Mouse (Mus musculus) lung, postnatal 0 days (tissue): ENCODE measurements around the gene Adcy10. TPM values are rescaled to one million over a fixed set of nuclear protein-coding genes. Genes with fewer than 3 reads are reported as not detected.

ENCODE experiments used
- ATAC-seq: fragments of 200-750 bp; cut with Nextera tagmentation; 2 replicates; pipeline ENCODE4 v1.8.0; 2017; ENCODE audit warnings: moderate library complexity
- DNase-seq: peaks from one replicate; pipeline ENCODE4 v3.0.0-alpha.2; 2016; ENCODE audit warnings: low spot score
- H3K27ac ChIP-seq: fragments of 300-500 bp; sonication (generic); 2 replicates; pipeline ENCODE4 v1.5.1; 2014; ENCODE audit warnings: antibody characterized with exemption, mild to moderate bottlenecking, low read length, mixed read lengths
- H3K27me3 ChIP-seq: fragments of 300-500 bp; sonication (generic); replicated peaks from 2 replicates; pipeline ENCODE4 v1.6.1; 2014; ENCODE audit warnings: low read length, mixed read lengths; ENCODE audit not compliant: insufficient read depth
- H3K36me3 ChIP-seq: fragments of 300-500 bp; sonication (generic); 2 replicates; pipeline ENCODE4 v1.6.1; 2014; ENCODE audit warnings: low read length, mixed read lengths; ENCODE audit not compliant: insufficient read depth
- H3K4me1 ChIP-seq: fragments of 300-500 bp; sonication (generic); 2 replicates; pipeline ENCODE4 v1.6.1; 2014; ENCODE audit warnings: antibody characterized with exemption, low read depth, low read length, mixed read lengths; ENCODE audit not compliant: insufficient read depth
- H3K4me2 ChIP-seq: fragments of 300-500 bp; sonication (generic); replicated peaks from 2 replicates; pipeline ENCODE4 v1.6.1; 2014; ENCODE audit warnings: low read depth, mild to moderate bottlenecking, low read length, moderate library complexity, mixed read lengths
- H3K4me3 ChIP-seq: fragments of 300-500 bp; sonication (generic); 2 replicates; pipeline ENCODE4 v1.5.1; 2014; ENCODE audit warnings: low read depth, low read length
- H3K9ac ChIP-seq: fragments of 300-500 bp; sonication (generic); replicated peaks from 2 replicates; pipeline ENCODE4 v1.6.1; 2014; ENCODE audit warnings: low read depth, mild to moderate bottlenecking
- H3K9me3 ChIP-seq: fragments of 300-500 bp; sonication (generic); 2 replicates; pipeline ENCODE4 v1.6.1; 2016; ENCODE audit warnings: low read length, mixed read lengths
- CTCF ChIP-seq: IDR thresholded peaks from 2 replicates; pipeline ENCODE4 v1.5.1; 2016; ENCODE audit warnings: antibody characterized with exemption, mild to moderate bottlenecking
- EP300 ChIP-seq: IDR thresholded peaks from 2 replicates; pipeline ENCODE4 v1.6.1; 2016; ENCODE audit warnings: antibody characterized with exemption, mild to moderate bottlenecking, control low read depth
- WGBS: fragments of 180-500 bp; shearing (Covaris S2); extraction: QIAGEN DNeasy Blood & Tissue Kit; methylation state at CpG from one replicate; pipeline ENCODE4 v1.1.7; 2014; 5-methylcytosine and 5-hydroxymethylcytosine counted together
- polyA plus RNA-seq: library from polyadenylated mRNA; unstranded; fragments of >200 nt; fragmentation: Nextera tagmentation; extraction: Ambion mirVana; gene quantifications from 2 replicates; pipeline ENCODE4 v1.2.1, GENCODE M21; 2015

Gene Adcy10
- polyA plus RNA-seq, 1 experiment from 2014 or later = not detected

DNA sequence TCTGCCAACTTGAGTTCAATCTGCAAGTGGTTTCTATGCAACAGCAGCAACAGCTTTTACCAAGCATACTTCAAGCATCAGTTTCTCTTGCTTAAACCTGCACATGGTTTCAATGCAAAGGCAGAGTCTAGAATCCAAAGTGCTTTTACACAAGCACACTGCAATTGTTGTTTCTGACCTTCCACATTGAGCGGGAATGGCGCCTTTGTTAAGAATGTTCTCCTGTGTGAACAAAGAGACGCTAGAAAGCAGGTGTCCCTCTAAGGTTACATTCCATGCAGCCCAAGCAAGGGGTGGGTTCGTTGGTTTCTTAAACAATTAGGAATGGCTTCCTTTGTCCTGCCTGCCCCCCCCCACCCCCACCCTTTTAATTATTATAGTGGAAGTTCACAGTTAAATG is 128.9 kb downstream of the Adcy10 start:
- Histone ChIP-seq H3K36me3 (no peaks in the 10 kb centered on the region), H3K27ac (no peak overlapping the region), H3K4me1 (peaks cover 12% of the 10 kb centered on the region; the same call in 1 of the 2 replicates), H3K4me3 (no peak overlapping the region), H3K9me3 (no peaks in the 10 kb centered on the region), H3K9ac (no peak overlapping the region), H3K4me2 (no peak overlapping the region), H3K27me3 (no peaks in the 10 kb centered on the region)
- WGBS = 62% methylated on average over 4 of the region's 4 CpGs
- no peak for TF ChIP-seq EP300
- TF ChIP-seq CTCF = no peak
- ATAC-seq (no peak), DNase-seq (no peak)

DNA sequence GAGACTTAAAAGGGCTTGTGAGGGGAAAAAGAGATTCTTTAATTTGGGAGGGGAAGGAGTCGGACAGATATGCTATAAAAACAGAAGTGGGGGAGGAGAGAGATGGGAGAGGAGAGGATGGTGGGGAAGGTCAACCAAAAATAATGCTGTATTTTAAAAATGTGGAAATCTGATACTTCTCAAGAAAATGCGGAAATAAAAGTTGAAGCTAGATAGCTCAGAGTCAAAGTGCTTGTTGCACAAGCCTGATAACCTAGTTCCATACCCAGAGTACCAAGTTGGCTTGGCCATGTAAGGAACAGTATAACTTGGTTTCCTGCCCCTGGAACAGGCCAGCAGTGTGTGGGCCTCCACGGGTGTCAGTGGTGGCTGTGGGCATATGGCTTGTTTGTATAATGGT is 129.8 kb downstream of the Adcy10 start:
- DNase-seq (no peak), ATAC-seq (no peak)
- Histone ChIP-seq H3K36me3 (no peaks in the 10 kb centered on the region), H3K9me3 (no peaks in the 10 kb centered on the region), H3K4me1 (peaks cover 12% of the 10 kb centered on the region; the same call in 1 of the 2 replicates), H3K4me3 (no peak overlapping the region), H3K27me3 (no peaks in the 10 kb centered on the region), H3K4me2 (no peak overlapping the region), H3K9ac (no peak overlapping the region), H3K27ac (no peak overlapping the region)
- 92% methylated on average over 3 of the region's 3 CpGs for WGBS
- TF ChIP-seq EP300 (no peak), CTCF (no peak)

DNA sequence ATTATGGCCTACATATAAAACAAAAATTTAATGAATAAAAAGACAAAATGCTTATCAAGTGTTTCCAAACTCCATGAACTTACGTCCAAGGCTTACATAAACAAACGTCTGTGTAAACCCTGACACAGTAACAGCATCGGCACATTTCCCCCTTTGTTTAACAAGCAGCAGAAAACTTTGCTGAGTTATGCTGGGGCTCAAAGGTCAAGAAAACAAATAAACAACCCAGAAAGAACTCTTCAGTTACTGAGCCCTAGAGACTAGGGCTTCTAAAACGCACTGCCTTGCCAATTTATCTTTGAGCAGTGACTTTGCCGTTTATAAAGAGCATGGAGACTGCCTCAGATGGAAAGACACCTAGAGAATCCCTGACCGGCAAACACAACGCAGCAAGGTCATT is 131.7 kb downstream of the Adcy10 start:
- H3K9ac ChIP-seq = no peak overlapping the region
- H3K27ac ChIP-seq = peak overlapping the region; percentile 90
- H3K36me3 ChIP-seq = no peaks in the 10 kb centered on the region
- H3K9me3 ChIP-seq = no peaks in the 10 kb centered on the region
- H3K4me3 ChIP-seq = no peak overlapping the region
- ATAC-seq = peak; percentile 23; the same call in 1 of the 2 replicates
- WGBS = 12% methylated on average over 7 of the region's 7 CpGs
- H3K4me1 ChIP-seq = peaks cover 6% of the 10 kb centered on the region; the same call in 1 of the 2 replicates
- TF ChIP-seq CTCF (no peak), EP300 (no peak)
- DNase-seq = peak; percentile 82
- H3K27me3 ChIP-seq = no peaks in the 10 kb centered on the region
- H3K4me2 ChIP-seq = no peak overlapping the region; the same call in 1 of the 2 replicates

DNA sequence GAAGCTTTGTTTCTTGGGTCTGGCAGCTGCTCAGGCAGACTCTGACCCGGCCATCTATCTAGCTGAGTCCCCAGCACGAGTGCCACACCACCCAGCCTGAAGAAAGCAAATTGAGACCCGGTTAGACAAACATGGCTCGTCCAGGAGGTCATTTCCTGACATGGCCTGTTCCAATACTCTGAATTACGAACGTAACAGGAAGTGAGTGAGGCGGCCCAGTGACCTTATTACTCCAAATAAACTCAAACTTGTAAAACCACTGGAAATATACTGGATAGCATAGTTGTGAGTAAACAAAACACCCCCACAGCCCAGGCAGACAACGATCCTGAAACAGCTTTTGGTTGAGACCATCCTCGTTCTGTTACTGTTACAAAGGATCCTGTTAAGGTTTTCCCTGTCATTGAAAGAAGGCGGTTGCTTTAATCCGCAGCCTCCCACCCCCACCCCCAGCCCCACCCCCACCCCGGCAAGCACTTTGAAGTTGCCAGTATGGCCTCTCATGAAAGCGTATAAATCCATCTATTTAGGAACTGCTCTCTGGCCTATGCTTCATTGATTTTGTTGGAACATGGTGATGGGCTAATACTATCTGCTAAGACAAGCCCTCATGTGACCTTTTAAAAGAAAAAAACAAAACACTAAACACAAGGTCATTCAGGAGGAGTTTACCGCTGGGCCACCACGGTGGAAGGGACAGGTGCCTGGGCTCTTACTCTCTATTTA is 132.3 kb downstream of the Adcy10 start:
- no peaks in the 10 kb centered on the region for H3K9me3 ChIP-seq
- no peak overlapping the region; the same call in 1 of the 2 replicates for H3K4me2 ChIP-seq
- H3K27me3 ChIP-seq = no peaks in the 10 kb centered on the region
- TF ChIP-seq EP300 (peak; percentile 43; the same call in 1 of the 2 replicates), CTCF (no peak)
- no peaks in the 10 kb centered on the region for H3K36me3 ChIP-seq
- DNase-seq = peak; percentile 86
- peak overlapping the region; percentile 90 for H3K27ac ChIP-seq
- 14% methylated on average over 15 of the region's 15 CpGs for WGBS
- no peak overlapping the region for H3K4me3 ChIP-seq
- H3K4me1 ChIP-seq = peaks cover 6% of the 10 kb centered on the region; the same call in 1 of the 2 replicates
- no peak overlapping the region for H3K9ac ChIP-seq
- ATAC-seq = peak; percentile 78

DNA sequence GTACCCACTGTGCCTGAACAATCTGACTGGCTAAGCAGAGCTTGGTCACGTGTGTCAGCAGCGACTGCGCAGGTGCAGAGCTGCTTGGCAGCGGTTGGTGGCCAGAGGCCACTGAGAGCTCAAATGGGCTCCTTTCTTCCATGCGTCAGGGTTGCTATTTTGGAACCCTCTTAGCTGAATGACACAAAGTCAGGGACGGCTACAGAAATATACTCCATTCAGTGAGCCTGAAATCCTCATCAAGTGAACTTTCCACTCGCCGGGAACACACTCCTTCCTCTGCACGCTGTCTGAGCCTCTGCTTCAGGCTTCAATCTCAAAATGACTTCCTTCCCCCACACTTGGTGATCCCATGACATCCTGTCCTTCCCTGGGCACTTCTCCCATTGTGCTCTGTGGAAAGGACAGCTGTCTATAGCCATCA is 133.2 kb downstream of the Adcy10 start:
- ATAC-seq = peak; percentile 66
- H3K4me2 ChIP-seq = no peak overlapping the region
- TF ChIP-seq EP300 (no peak), CTCF (no peak)
- H3K36me3 ChIP-seq = no peaks in the 10 kb centered on the region
- H3K27me3 ChIP-seq = no peaks in the 10 kb centered on the region
- H3K4me3 ChIP-seq = no peak overlapping the region
- peak; percentile 77 for DNase-seq
- H3K9me3 ChIP-seq = no peaks in the 10 kb centered on the region
- 43% methylated on average over 9 of the region's 9 CpGs for WGBS
- H3K9ac ChIP-seq = no peak overlapping the region
- H3K4me1 ChIP-seq = peaks cover 6% of the 10 kb centered on the region; the same call in 1 of the 2 replicates
- H3K27ac ChIP-seq = peak overlapping the region; percentile 90

DNA sequence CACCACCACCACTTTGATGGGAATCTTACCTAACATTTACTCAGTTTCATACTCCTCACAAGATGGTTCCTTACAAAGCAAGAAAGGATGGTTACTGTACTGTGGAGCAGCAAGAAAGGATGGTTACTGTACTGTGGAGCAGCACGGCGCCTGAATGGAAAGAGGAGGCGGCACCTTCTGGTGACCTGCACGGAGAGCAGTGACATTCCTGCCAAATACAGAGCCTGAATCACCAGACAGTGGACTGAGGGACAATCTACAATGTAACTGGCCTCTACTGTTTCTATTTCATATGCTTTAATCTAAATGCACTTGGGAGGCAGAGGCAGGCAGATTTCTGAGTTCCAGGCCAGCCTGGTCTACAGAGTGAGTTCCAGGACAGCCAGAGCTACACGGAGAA is 140.1 kb downstream of the Adcy10 start:
- H3K9ac ChIP-seq = no peak overlapping the region
- H3K4me1 ChIP-seq = peaks cover 4% of the 10 kb centered on the region; the same call in 1 of the 2 replicates
- no peak overlapping the region for H3K27ac ChIP-seq
- no peaks in the 10 kb centered on the region for H3K9me3 ChIP-seq
- H3K36me3 ChIP-seq = no peaks in the 10 kb centered on the region
- ATAC-seq (no peak), DNase-seq (no peak)
- no peak overlapping the region for H3K4me3 ChIP-seq
- no peak overlapping the region for H3K4me2 ChIP-seq
- no peak for TF ChIP-seq EP300
- WGBS = 76% methylated on average over 5 of the region's 5 CpGs
- no peaks in the 10 kb centered on the region for H3K27me3 ChIP-seq
